In the genomic region with DNA sequence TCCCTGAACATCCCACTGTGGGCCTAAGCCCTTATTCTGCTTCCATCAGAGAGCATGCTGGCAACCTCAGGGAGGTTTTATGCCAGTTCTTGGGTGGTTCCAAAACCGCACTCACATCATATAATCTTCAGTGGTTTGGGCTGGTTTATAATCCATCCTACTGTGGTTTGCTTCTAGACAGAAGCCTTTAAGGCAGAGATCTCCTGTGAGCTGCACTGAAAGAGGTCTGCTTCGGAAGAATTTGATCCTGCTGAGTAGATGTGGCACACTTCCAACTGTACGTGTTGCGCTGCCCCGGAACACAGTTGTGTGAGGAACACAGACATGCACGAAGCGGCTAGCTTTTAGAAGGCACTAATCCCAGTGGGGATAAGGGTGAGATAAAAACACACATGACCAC, we compare ENCODE assay signal across 14 mouse cellular contexts.
DNase-seq lines count a peak whose midpoint lies in the region; ATAC-seq and TF ChIP-seq lines count a peak whose summit lies in the region.
"Had no signal": no experiment of that assay in that cellular context is flagged by ENCODE, and none has a peak within 500 bp of the region (broad histone marks: within the 10 kb centered on the region; RNA-seq: fewer than 3 reads in every experiment).

No protein-coding gene starts in this region.

- DNase-seq in heart, adult 18-20 months: peak; percentile 3 to 10
- no peak for DNase-seq in heart, adult 9 months (ENCODE audit: low spot score in 2 of 2)
- DNase-seq in left cerebral cortex, postnatal 4 days: peak; percentile 3
- no peak for DNase-seq in left cerebral cortex, postnatal 36 days (ENCODE audit: low spot score in 2 of 2)
- peak; percentile 39 for DNase-seq in Patski (ENCODE audit: low read depth, low spot score)
- DNase-seq in heart, postnatal 4 days: peak; percentile 31
- DNase-seq in layer of hippocampus, postnatal 14 days (ENCODE audit: low spot score in 2 of 2): no peak
- DNase-seq: adrenal gland, postnatal 36 days; gastrocnemius, adult 2 months; liver; lung, adult 18-20 months had no signal

- in situ Hi-C loops in Patski (cut with MboI; ENCODE audit: low pct_unique_long_range_greater_than_20kb): no loop called here

- intact Hi-C loops in left cerebral cortex, postnatal 4 days (cut with DNase I): no loop called here
- intact Hi-C loops in left cerebral cortex, postnatal 36 days (cut with DNase I): no loop called here

- TF ChIP-seq CTCF in Patski (IDR thresholded peaks at IDR 0.05): no peak

- POLR2A ChIA-PET in Patski (lab: Charles Lee): no interaction called here

- CTCF ChIA-PET in Patski (lab: Charles Lee): no interaction called here

- no peak for ATAC-seq in Patski
- ATAC-seq: forebrain, embryonic 13.5 days; intestine, embryonic 16.5 days; midbrain, embryonic 13.5 days had no signal

- no peaks in the 10 kb centered on the region for H3K27me3 ChIP-seq in Patski
- H3K27me3 ChIP-seq: forebrain, embryonic 13.5 days; midbrain, embryonic 13.5 days had no signal

Comparison
In these comparisons a context has a peak if more than half of its experiments do, and no peak if none do; other contexts are left out.
1. DNase-seq: peak in heart, adult 18-20 months (2 of 2), left cerebral cortex, postnatal 4 days (single experiment), Patski (single experiment) and heart, postnatal 4 days (single experiment); none in heart, adult 9 months (0 of 2), left cerebral cortex, postnatal 36 days (0 of 2) and layer of hippocampus, postnatal 14 days (0 of 2).